Mouse (Mus musculus) MEL (cell line): ENCODE measurements around the gene Mtx1. TPM values are rescaled to one million over a fixed set of nuclear protein-coding genes. Genes with fewer than 3 reads are reported as not detected.

ENCODE experiments used
- DNase-seq: peaks from one replicate; pipeline ENCODE4 v3.0.0; 2011; ENCODE audit warnings: low read depth, low spot score
- H3K27ac ChIP-seq: 2 replicates; pipeline ENCODE4 v1.5.1; 2012; ENCODE audit warnings: low read depth, mild to moderate bottlenecking, control low read depth, low read length, moderate library complexity; ENCODE audit not compliant: control insufficient read depth
- H3K27me3 ChIP-seq, 2 experiments: fragments of 150-350 bp in 1 of 2; sonication (generic) in 1 of 2; 2 replicates each; pipeline ENCODE4 v1.6.1; 2012; ENCODE audit warnings: low read length in 2 of 2, mild to moderate bottlenecking in 2 of 2, improper control_type of control experiment in 1 of 2, moderate library complexity in 1 of 2; ENCODE audit not compliant: insufficient read depth in 2 of 2, control insufficient read depth in 1 of 2
- H3K36me3 ChIP-seq, 2 experiments: 2 replicates each; pipeline ENCODE4 v1.6.1; 2012 to 2014; ENCODE audit warnings: low read length in 2 of 2, improper control_type of control experiment in 1 of 2, inconsistent platforms in 1 of 2, mild to moderate bottlenecking in 1 of 2; ENCODE audit not compliant: insufficient read depth in 2 of 2, control insufficient read depth in 1 of 2
- H3K4me1 ChIP-seq, 2 experiments: fragments of 150-350 bp in 1 of 2; sonication (generic) in 1 of 2; 2 replicates each; pipeline ENCODE4 v1.6.1; 2012; ENCODE audit warnings: low read length in 2 of 2, improper control_type of control experiment in 1 of 2, mild to moderate bottlenecking in 1 of 2; ENCODE audit not compliant: insufficient read depth in 2 of 2, control insufficient read depth in 1 of 2
- H3K4me3 ChIP-seq, 2 experiments: fragments of 150-350 bp in 1 of 2; sonication (generic) in 1 of 2; 2 replicates each; pipeline ENCODE4 v1.5.1; 2012; ENCODE audit warnings: low read depth in 2 of 2, low read length in 2 of 2, mild to moderate bottlenecking in 2 of 2, moderate library complexity in 2 of 2, control low read depth in 1 of 2, improper control_type of control experiment in 1 of 2; ENCODE audit not compliant: control insufficient read depth in 1 of 2, insufficient read depth in 1 of 2
- H3K79me2 ChIP-seq: 2 replicates; pipeline ENCODE4 v1.6.1; 2012; ENCODE audit warnings: mild to moderate bottlenecking, low read length, moderate library complexity; ENCODE audit not compliant: control insufficient read depth, poor library complexity, insufficient read depth
- H3K9ac ChIP-seq: 2 replicates; pipeline ENCODE4 v1.6.1; 2012; ENCODE audit warnings: low read depth, mild to moderate bottlenecking, control low read depth, low read length, moderate library complexity; ENCODE audit not compliant: control insufficient read depth, poor library complexity, severe bottlenecking
- H3K9me3 ChIP-seq: fragments of 150-350 bp; sonication (generic); replicated peaks from 2 replicates; pipeline ENCODE4 v1.6.1; 2012; ENCODE audit warnings: mild to moderate bottlenecking, low read length, improper control_type of control experiment, moderate library complexity; ENCODE audit not compliant: insufficient read depth
- CHD1 ChIP-seq: IDR thresholded peaks from 2 replicates; pipeline ENCODE4 v1.6.1; 2012; ENCODE audit warnings: low read depth, mild to moderate bottlenecking, inconsistent platforms, low read length, improper control_type of control experiment
- CHD2 ChIP-seq: IDR thresholded peaks from 2 replicates; pipeline ENCODE4 v1.6.1; 2011; ENCODE audit warnings: low read length, improper control_type of control experiment
- EP300 ChIP-seq, 2 experiments: IDR thresholded peaks; 2 replicates each; pipeline ENCODE4 v1.6.1; 2011; ENCODE audit warnings: improper control_type of control experiment in 2 of 2, low read length in 2 of 2, low read depth in 1 of 2, mild to moderate bottlenecking in 1 of 2
- ETS1 ChIP-seq: IDR thresholded peaks from 2 replicates; pipeline ENCODE4 v1.6.1; 2012; ENCODE audit warnings: low read depth, mild to moderate bottlenecking, inconsistent platforms, low read length, improper control_type of control experiment, moderate library complexity
- HCFC1 ChIP-seq: IDR thresholded peaks from 2 replicates; pipeline ENCODE4 v1.6.1; 2012; ENCODE audit warnings: low read depth, mild to moderate bottlenecking, inconsistent platforms, low read length, improper control_type of control experiment, moderate library complexity
- JUND ChIP-seq: IDR thresholded peaks from 2 replicates; pipeline ENCODE4 v1.6.1; 2011; ENCODE audit warnings: low read depth, mild to moderate bottlenecking, improper control_type of control experiment, low read length
- MAX ChIP-seq: IDR thresholded peaks from 2 replicates; pipeline ENCODE4 v1.6.1; 2011; ENCODE audit warnings: low read length, improper control_type of control experiment
- MEF2A ChIP-seq: IDR thresholded peaks from 2 replicates; pipeline ENCODE4 v1.6.1; 2014; ENCODE audit warnings: low read depth, mild to moderate bottlenecking, inconsistent platforms, low read length, improper control_type of control experiment; ENCODE audit not compliant: poor library complexity, insufficient replicate concordance, severe bottlenecking; ENCODE audit errors: extremely low read depth
- MXI1 ChIP-seq: IDR thresholded peaks from 2 replicates; pipeline ENCODE4 v1.6.1; 2011; ENCODE audit warnings: mild to moderate bottlenecking, low read depth, low read length, improper control_type of control experiment
- MYB ChIP-seq: IDR thresholded peaks from 2 replicates; pipeline ENCODE4 v1.6.1; 2011; ENCODE audit warnings: mild to moderate bottlenecking, low read depth, low read length, improper control_type of control experiment
- NELFE ChIP-seq: IDR thresholded peaks from 2 replicates; pipeline ENCODE4 v1.6.1; 2011; ENCODE audit warnings: low read depth, low read length, improper control_type of control experiment
- POLR2A ChIP-seq, 2 experiments: IDR thresholded peaks; 2 replicates each; pipeline ENCODE4 v1.6.1; 2011 to 2012; ENCODE audit warnings: low read length in 2 of 2, mild to moderate bottlenecking in 2 of 2, control low read depth in 1 of 2, improper control_type of control experiment in 1 of 2, low read depth in 1 of 2, moderate library complexity in 1 of 2; ENCODE audit not compliant: control insufficient read depth in 1 of 2, insufficient read depth in 1 of 2, poor library complexity in 1 of 2
- RCOR1 ChIP-seq: IDR thresholded peaks from 2 replicates; pipeline ENCODE4 v1.6.1; 2012; ENCODE audit warnings: low read depth, mild to moderate bottlenecking, inconsistent platforms, low read length, improper control_type of control experiment
- SIN3A ChIP-seq: IDR thresholded peaks from 2 replicates; pipeline ENCODE4 v1.6.1; 2012; ENCODE audit warnings: low read length, improper control_type of control experiment, inconsistent platforms
- USF1 ChIP-seq: IDR thresholded peaks from 2 replicates; pipeline ENCODE4 v1.6.1; 2014; ENCODE audit warnings: low read depth, mild to moderate bottlenecking, inconsistent platforms, low read length, improper control_type of control experiment, moderate library complexity
- USF2 ChIP-seq, 2 experiments: IDR thresholded peaks; 2 replicates each; pipeline ENCODE4 v1.6.1; 2011 to 2012; ENCODE audit warnings: improper control_type of control experiment in 2 of 2, low read length in 2 of 2, borderline replicate concordance in 1 of 2, inconsistent platforms in 1 of 2, low read depth in 1 of 2, mild to moderate bottlenecking in 1 of 2; ENCODE audit not compliant: insufficient read depth in 1 of 2
- ZKSCAN1 ChIP-seq: IDR thresholded peaks from 2 replicates; pipeline ENCODE4 v1.6.1; 2012; ENCODE audit warnings: low read depth, mild to moderate bottlenecking, inconsistent platforms, low read length, improper control_type of control experiment, moderate library complexity
- ZNF384 ChIP-seq: IDR thresholded peaks from 2 replicates; pipeline ENCODE4 v1.6.1; 2012; ENCODE audit warnings: low read depth, mild to moderate bottlenecking, inconsistent platforms, low read length, improper control_type of control experiment
- polyA plus RNA-seq, 2 experiments: library from polyadenylated mRNA; stranded (reverse) in 1 of 2; unstranded in 1 of 2; fragments of >175 nt in 1 of 2; fragments of >200 nt in 1 of 2; gene quantifications; 2 replicates each; pipeline versions ENCODE4 v1.2.1 to v1.2.4; 2012; ENCODE audit warnings: low replicate concordance in 2 of 2, low read depth in 1 of 2; ENCODE audit not compliant: insufficient read length in 2 of 2, insufficient read depth in 1 of 2, missing spikeins in 1 of 2
- total RNA-seq: library from RNA; depleted of rRNA; stranded (reverse); fragments of 300-350 nt; gene quantifications from 2 replicates; pipeline ENCODE4 v1.2.3, GENCODE M21; 2012

The Mtx1 gene
- total and polyA plus RNA-seq, 3 experiments = 314 to 369 TPM; not detected in 1

GRCm38 (mm10) chr3:89177242-89178106, 49.4 kb downstream of the Mtx1 start, which contains the start of gene Scamp3 (continued):
- TF ChIP-seq MEF2A (no peak), HCFC1 (peak; percentile 99), POLR2A (IDR thresholded peaks at IDR 0.05; ENCODE audit: control insufficient read depth in 1 of 2, insufficient read depth in 1 of 2, low read depth in 1 of 2, low read length in 2 of 2, poor library complexity in 1 of 2) (peak; percentile 87 to 91), ZNF384 (peak; percentile 99), RCOR1 (no peak)
- TF ChIP-seq, all 39 proteins: peak for 24

- Histone ChIP-seq H3K36me3 (peaks cover 23 to 33% of the 10 kb centered on the region in 2 experiments), H3K9ac (peak overlapping the region; percentile 47), H3K79me2 (peaks cover 23% of the 10 kb centered on the region)
- TF ChIP-seq CHD1 (no peak), ETS1 (no peak), EP300 (IDR thresholded peaks at IDR 0.05; ENCODE audit: low read depth in 1 of 2, low read length in 2 of 2) (no peak), JUND (no peak), NELFE (no peak), MXI1 (no peak), USF2 (IDR thresholded peaks at IDR 0.05; ENCODE audit: borderline replicate concordance in 1 of 2, insufficient read depth in 1 of 2, low read depth in 1 of 2, low read length in 2 of 2) (no peak), CHD2 (no peak), MAX (no peak), ZNF384 (no peak), SIN3A (no peak), RCOR1 (no peak), USF1 (no peak), MYB (no peak), ZKSCAN1 (no peak)
- TF ChIP-seq, all 39 proteins: peak for 0
- Histone ChIP-seq H3K27ac (peak overlapping the region; percentile 42), H3K4me3 (no peak overlapping the region), H3K9me3 (no peaks in the 10 kb centered on the region), H3K4me1 (peaks cover 3 to 22% of the 10 kb centered on the region in 2 experiments; a peak in 3 of 4 replicates), H3K27me3 (no peaks in the 10 kb centered on the region)
- DNase-seq = no peak
Measured at GRCm38 (mm10) chr3:89176421-89176820, 50.5 kb downstream of the Mtx1 start.
